Mouse (Mus musculus) lung, postnatal 0 days (tissue): ENCODE measurements around the gene Lmln. TPM values are rescaled to one million over a fixed set of nuclear protein-coding genes. Genes with fewer than 3 reads are reported as not detected.

ENCODE experiments used
- ATAC-seq: fragments of 200-750 bp; cut with Nextera tagmentation; 2 replicates; pipeline ENCODE4 v1.8.0; 2017; ENCODE audit warnings: moderate library complexity
- DNase-seq: peaks from one replicate; pipeline ENCODE4 v3.0.0-alpha.2; 2016; ENCODE audit warnings: low spot score
- H3K27ac ChIP-seq: fragments of 300-500 bp; sonication (generic); 2 replicates; pipeline ENCODE4 v1.5.1; 2014; ENCODE audit warnings: antibody characterized with exemption, mild to moderate bottlenecking, low read length, mixed read lengths
- H3K27me3 ChIP-seq: fragments of 300-500 bp; sonication (generic); replicated peaks from 2 replicates; pipeline ENCODE4 v1.6.1; 2014; ENCODE audit warnings: low read length, mixed read lengths; ENCODE audit not compliant: insufficient read depth
- H3K36me3 ChIP-seq: fragments of 300-500 bp; sonication (generic); 2 replicates; pipeline ENCODE4 v1.6.1; 2014; ENCODE audit warnings: low read length, mixed read lengths; ENCODE audit not compliant: insufficient read depth
- H3K4me1 ChIP-seq: fragments of 300-500 bp; sonication (generic); 2 replicates; pipeline ENCODE4 v1.6.1; 2014; ENCODE audit warnings: antibody characterized with exemption, low read depth, low read length, mixed read lengths; ENCODE audit not compliant: insufficient read depth
- H3K4me2 ChIP-seq: fragments of 300-500 bp; sonication (generic); replicated peaks from 2 replicates; pipeline ENCODE4 v1.6.1; 2014; ENCODE audit warnings: low read depth, mild to moderate bottlenecking, low read length, moderate library complexity, mixed read lengths
- H3K4me3 ChIP-seq: fragments of 300-500 bp; sonication (generic); 2 replicates; pipeline ENCODE4 v1.5.1; 2014; ENCODE audit warnings: low read depth, low read length
- H3K9ac ChIP-seq: fragments of 300-500 bp; sonication (generic); replicated peaks from 2 replicates; pipeline ENCODE4 v1.6.1; 2014; ENCODE audit warnings: low read depth, mild to moderate bottlenecking
- H3K9me3 ChIP-seq: fragments of 300-500 bp; sonication (generic); 2 replicates; pipeline ENCODE4 v1.6.1; 2016; ENCODE audit warnings: low read length, mixed read lengths
- CTCF ChIP-seq: IDR thresholded peaks from 2 replicates; pipeline ENCODE4 v1.5.1; 2016; ENCODE audit warnings: antibody characterized with exemption, mild to moderate bottlenecking
- EP300 ChIP-seq: IDR thresholded peaks from 2 replicates; pipeline ENCODE4 v1.6.1; 2016; ENCODE audit warnings: antibody characterized with exemption, mild to moderate bottlenecking, control low read depth
- WGBS: fragments of 180-500 bp; shearing (Covaris S2); extraction: QIAGEN DNeasy Blood & Tissue Kit; methylation state at CpG from one replicate; pipeline ENCODE4 v1.1.7; 2014; 5-methylcytosine and 5-hydroxymethylcytosine counted together
- polyA plus RNA-seq: library from polyadenylated mRNA; unstranded; fragments of >200 nt; fragmentation: Nextera tagmentation; extraction: Ambion mirVana; gene quantifications from 2 replicates; pipeline ENCODE4 v1.2.1, GENCODE M21; 2015

The Lmln gene
- polyA plus RNA-seq, 1 experiment from 2014 or later = 1.1 TPM

DNA sequence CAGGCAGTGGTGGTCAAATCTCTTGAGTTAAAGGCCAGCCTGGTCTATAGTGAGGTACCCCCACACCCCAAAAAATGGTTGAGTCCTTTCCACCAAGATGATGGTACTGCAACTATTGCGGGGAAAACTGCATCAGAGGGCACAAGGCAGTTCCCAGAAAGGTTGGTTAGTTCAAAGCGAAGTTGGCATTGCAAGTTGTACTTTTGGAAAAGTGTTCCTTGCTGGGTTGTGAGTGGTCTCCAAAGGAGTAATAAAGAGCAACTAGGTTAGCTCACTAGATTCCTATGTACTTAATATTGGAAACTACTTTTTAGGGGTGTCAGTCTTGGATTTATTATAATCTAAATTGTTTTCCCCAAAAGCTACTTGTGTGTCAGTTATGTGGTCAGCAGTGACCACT, 1.4 kb upstream of the Lmln start:
- H3K9me3 ChIP-seq = no peaks in the 10 kb centered on the region
- no peak for ATAC-seq
- H3K4me3 ChIP-seq = no peak overlapping the region
- H3K27ac ChIP-seq = no peak overlapping the region
- peaks cover 9% of the 10 kb centered on the region for H3K4me1 ChIP-seq
- 82% methylated on average over 2 of the region's 2 CpGs for WGBS
- no peak overlapping the region for H3K9ac ChIP-seq
- H3K27me3 ChIP-seq = no peaks in the 10 kb centered on the region
- no peak overlapping the region for H3K4me2 ChIP-seq
- H3K36me3 ChIP-seq = peaks cover 10% of the 10 kb centered on the region; the same call in 1 of the 2 replicates
- DNase-seq = no peak
- TF ChIP-seq CTCF (no peak), EP300 (no peak)

DNA sequence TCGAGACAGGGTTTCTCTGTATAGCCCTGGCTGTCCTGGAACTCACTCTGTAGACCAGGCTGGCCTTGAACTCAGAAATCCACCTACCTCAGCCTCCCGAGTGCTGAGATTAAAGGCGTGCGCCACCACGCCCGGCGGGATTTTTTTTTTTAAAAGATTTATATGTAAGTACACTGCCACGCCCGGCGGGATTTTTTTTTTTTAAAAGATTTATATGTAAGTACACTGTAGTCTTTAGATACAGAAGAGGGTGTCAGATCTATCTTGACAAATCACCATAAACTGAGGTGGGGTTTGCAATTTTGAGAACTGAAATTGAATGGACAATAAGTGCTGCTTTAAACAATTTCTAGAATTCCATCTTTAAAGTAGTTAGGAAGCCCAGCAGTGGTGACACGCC, 921 bp upstream of the Lmln start:
- no peaks in the 10 kb centered on the region for H3K9me3 ChIP-seq
- peak overlapping the region; percentile 94; the same call in 1 of the 2 replicates for H3K4me2 ChIP-seq
- H3K27me3 ChIP-seq = no peaks in the 10 kb centered on the region
- TF ChIP-seq CTCF = no peak
- no peak for TF ChIP-seq EP300
- no peak overlapping the region for H3K9ac ChIP-seq
- ATAC-seq (no peak), DNase-seq (no peak)
- H3K36me3 ChIP-seq = peaks cover 10% of the 10 kb centered on the region; the same call in 1 of the 2 replicates
- peaks cover 9% of the 10 kb centered on the region for H3K4me1 ChIP-seq
- 46% methylated on average over 11 of the region's 11 CpGs for WGBS
- H3K4me3 ChIP-seq = no peak overlapping the region
- H3K27ac ChIP-seq = no peak overlapping the region

GRCm38 (mm10) chr16:33062682-33063131, 386 bp downstream of the Lmln start:
- Histone ChIP-seq H3K9ac (peak overlapping the region; percentile 44), H3K36me3 (peaks cover 10% of the 10 kb centered on the region; the same call in 1 of the 2 replicates), H3K4me1 (peaks cover 9% of the 10 kb centered on the region), H3K4me3 (peak overlapping the region; percentile 77), H3K27me3 (no peaks in the 10 kb centered on the region), H3K9me3 (no peaks in the 10 kb centered on the region), H3K27ac (peak overlapping the region; percentile 75), H3K4me2 (peak overlapping the region; percentile 94)
- WGBS = under 1% methylated on average over 35 of the region's 35 CpGs
- ATAC-seq = peak; percentile 65
- no peak for TF ChIP-seq EP300
- no peak for TF ChIP-seq CTCF
- peak; percentile 71 for DNase-seq

- Histone ChIP-seq H3K4me2 (peak overlapping the region; percentile 94), H3K4me3 (peak overlapping the region; percentile 77; the same call in 1 of the 2 replicates), H3K36me3 (peaks cover 5% of the 10 kb centered on the region; the same call in 1 of the 2 replicates), H3K27ac (peak overlapping the region; percentile 22; the same call in 1 of the 2 replicates), H3K4me1 (peaks cover 4% of the 10 kb centered on the region), H3K27me3 (no peaks in the 10 kb centered on the region), H3K9ac (peak overlapping the region; percentile 44; the same call in 1 of the 2 replicates), H3K9me3 (no peaks in the 10 kb centered on the region)
- TF ChIP-seq CTCF = no peak
- TF ChIP-seq EP300 = no peak
- 15% methylated on average over 7 of the region's 7 CpGs for WGBS
- no peak for ATAC-seq
- peak; percentile 51 for DNase-seq
Measured at GRCm38 (mm10) chr16:33063267-33063666, 946 bp downstream of the Lmln start.

DNA sequence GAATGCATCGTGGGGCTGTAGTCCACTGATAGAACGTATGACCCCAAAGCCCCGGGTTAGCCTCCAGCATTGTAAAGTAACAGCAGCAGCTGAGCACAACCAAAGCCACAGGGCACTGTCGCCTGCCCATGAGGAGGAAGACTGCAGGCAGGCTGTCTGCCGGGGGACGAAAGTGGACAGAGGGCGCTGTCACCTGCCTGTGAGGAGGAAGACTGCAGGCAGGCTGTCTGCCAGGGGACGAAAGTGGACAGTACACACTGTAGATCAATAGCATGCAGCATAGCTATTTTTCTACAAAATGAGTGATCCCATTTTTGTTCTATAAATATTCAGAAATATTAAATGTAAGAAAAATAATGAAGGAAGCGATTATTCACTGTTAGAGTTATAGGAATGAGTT, 2.3 kb downstream of the Lmln start:
- Histone ChIP-seq H3K4me1 (peaks cover 3% of the 10 kb centered on the region; the same call in 1 of the 2 replicates), H3K9me3 (no peaks in the 10 kb centered on the region), H3K27ac (no peak overlapping the region), H3K4me3 (no peak overlapping the region), H3K9ac (no peak overlapping the region), H3K4me2 (no peak overlapping the region), H3K36me3 (peaks cover 3% of the 10 kb centered on the region; the same call in 1 of the 2 replicates), H3K27me3 (no peaks in the 10 kb centered on the region)
- WGBS = 79% methylated on average over 9 of the region's 9 CpGs
- ATAC-seq (no peak), DNase-seq (no peak)
- no peak for TF ChIP-seq EP300
- TF ChIP-seq CTCF = peak; percentile 11; the same call in 1 of the 2 replicates

- H3K4me1 ChIP-seq = no peaks in the 10 kb centered on the region
- DNase-seq = no peak
- TF ChIP-seq CTCF (no peak), EP300 (no peak)
- H3K27ac ChIP-seq = no peak overlapping the region
- no peaks in the 10 kb centered on the region for H3K27me3 ChIP-seq
- no peak overlapping the region for H3K9ac ChIP-seq
- no peaks in the 10 kb centered on the region for H3K9me3 ChIP-seq
- no peak overlapping the region for H3K4me3 ChIP-seq
- H3K4me2 ChIP-seq = no peak overlapping the region
- H3K36me3 ChIP-seq = no peaks in the 10 kb centered on the region
- no peak for ATAC-seq
Measured at GRCm38 (mm10) chr16:33070928-33071327, 8.6 kb downstream of the Lmln start.
